ENCODE assay signal across 9 mouse cellular contexts in the genomic region with DNA sequence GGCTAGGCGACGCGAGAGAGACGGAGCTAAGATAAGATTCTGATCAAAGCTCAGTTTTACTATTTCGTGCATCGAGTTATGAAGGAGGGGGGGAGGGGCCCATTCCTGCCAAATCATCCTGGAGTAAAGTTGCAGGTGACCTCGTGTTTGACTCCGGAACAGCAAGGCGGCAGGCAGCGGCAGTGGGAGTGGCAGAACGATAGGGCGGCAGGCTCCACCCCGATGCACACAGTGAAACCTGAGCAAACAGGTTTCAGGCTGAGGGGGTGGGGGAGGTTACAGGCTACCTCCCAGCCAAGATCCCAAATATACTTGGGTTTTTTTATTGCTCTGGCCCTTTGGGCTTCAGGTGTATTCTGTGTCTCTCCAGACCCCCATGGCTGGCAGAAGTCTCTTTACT. TPM values are rescaled to one million over a fixed set of nuclear protein-coding genes. Genes with fewer than 3 reads are reported as not detected.
DNase-seq lines count a peak whose midpoint lies in the region; ATAC-seq and TF ChIP-seq lines count a peak whose summit lies in the region.
"Had no signal": no experiment of that assay in that cellular context is flagged by ENCODE, and none has a peak within 500 bp of the region (broad histone marks: within the 10 kb centered on the region; RNA-seq: fewer than 3 reads in every experiment).

No protein-coding gene starts in this region.

- no peak for ATAC-seq in heart, embryonic 12.5 days (ENCODE audit: insufficient number of reproducible peaks, low FRiP score)
- no peak for ATAC-seq in limb, embryonic 14.5 days (ENCODE audit: low FRiP score, low read depth)

- no peaks in the 10 kb centered on the region for H3K9me3 ChIP-seq in heart, embryonic 12.5 days (replicated peaks)
- H3K9me3 ChIP-seq in limb, embryonic 14.5 days (ENCODE audit: control insufficient read depth, low read length), result no peaks in the 10 kb centered on the region
- H3K9me3 ChIP-seq: megakaryocyte, embryonic 14.5 days had no signal

- no peak overlapping the region for H3K9ac ChIP-seq in heart, embryonic 12.5 days
- no peak overlapping the region for H3K9ac ChIP-seq in limb, embryonic 14.5 days (ENCODE audit: low read depth, low read length, severe bottlenecking)

- H3K36me3 ChIP-seq in heart, embryonic 12.5 days, result peaks cover 13% of the 10 kb centered on the region
- H3K36me3 ChIP-seq in limb, embryonic 14.5 days (ENCODE audit: control insufficient read depth, insufficient read depth, low read length), result peaks cover 13% of the 10 kb centered on the region; the same call in 1 of the 2 replicates

- H3K4me3 ChIP-seq in heart, embryonic 12.5 days, result no peak overlapping the region
- 0 out of 2 replicates have a peak overlapping the region, but pooled peaks have one; percentile 2 for H3K4me3 ChIP-seq in limb, embryonic 14.5 days (replicated peaks; ENCODE audit: low read length)
- H3K4me3 ChIP-seq: megakaryocyte, embryonic 14.5 days had no signal

- peak overlapping the region; percentile 55 for H3K4me2 ChIP-seq in heart, embryonic 12.5 days
- H3K4me2 ChIP-seq in limb, embryonic 14.5 days (replicated peaks; ENCODE audit: low read depth, low read length, severe bottlenecking), result peak overlapping the region; percentile 23; the same call in 1 of the 2 replicates

- DNase-seq in heart, postnatal 36 days, result no peak
- peak; percentile 44 for DNase-seq in ES-CJ7 (ENCODE audit: low read depth, low spot score)
- DNase-seq in forelimb bud, embryonic 11.5 days (ENCODE audit: low read depth, low spot score), result peak; percentile 20
- peak; percentile 32 for DNase-seq in limb, embryonic 14.5 days (ENCODE audit: low spot score)
- no peak for DNase-seq in frontal cortex, adult 2 months (ENCODE audit: extremely low spot score in 1 of 2, low spot score in 1 of 2)
- DNase-seq in gastrocnemius, postnatal 36 days, result no peak
- DNase-seq in adrenal gland, postnatal 36 days, result no peak

- whole genome bisulfite sequencing in heart, embryonic 12.5 days, result 11% methylated on average over 13 of the region's 13 CpGs
- WGBS in limb, embryonic 14.5 days, result 10% methylated on average over 13 of the region's 13 CpGs

- peaks cover 28% of the 10 kb centered on the region for H3K4me1 ChIP-seq in heart, embryonic 12.5 days (replicated peaks)
- peaks cover 31% of the 10 kb centered on the region for H3K4me1 ChIP-seq in limb, embryonic 14.5 days (ENCODE audit: control insufficient read depth, insufficient read depth, low read length)

- no peak overlapping the region for H3K27ac ChIP-seq in heart, embryonic 12.5 days (ENCODE audit: poor library complexity, severe bottlenecking)
- no peak overlapping the region for H3K27ac ChIP-seq in limb, embryonic 14.5 days (replicated peaks; ENCODE audit: low read depth, low read length)

- intact Hi-C loops in heart, postnatal 36 days (cut with DNase I), result no loop called here
- intact Hi-C loops in gastrocnemius, postnatal 36 days (cut with DNase I), result no loop called here

- no peaks in the 10 kb centered on the region for H3K27me3 ChIP-seq in heart, embryonic 12.5 days (replicated peaks)
- no peaks in the 10 kb centered on the region for H3K27me3 ChIP-seq in limb, embryonic 14.5 days (ENCODE audit: control insufficient read depth, insufficient read depth, low read length)

- TF ChIP-seq POLR2A in limb, embryonic 14.5 days (IDR thresholded peaks at IDR 0.05; ENCODE audit: borderline replicate concordance, extremely low read depth, insufficient read depth, insufficient read length), result no peak

RNA-seq across cellular contexts. Expression of a gene that starts 18.2 kb away (rescaled TPM):
- polyA plus RNA-seq in heart, embryonic 12.5 days (2016; fragmentation: Nextera tagmentation; extraction: Ambion mirVana), result 37.8 and 40.8 TPM in 2 replicates
- total RNA-seq in heart, postnatal 36 days (2021), result 10 to 100 TPM; 43.2 to 43.3 TPM
- 32.5 and 41.1 TPM in 2 replicates for polyA plus RNA-seq in limb, embryonic 14.5 days (2012; rRNA removed)
- 58.4 and 63.1 TPM in 2 replicates for polyA plus RNA-seq in limb, embryonic 14.5 days (2014; fragmentation: Nextera tagmentation; extraction: Ambion mirVana)
- polyA plus RNA-seq in frontal cortex, adult 2 months (2012; rRNA removed), result 7.9 and 8.4 TPM in 2 replicates
- 10 to 100 TPM; 28.4 to 32.1 TPM for total RNA-seq in gastrocnemius, postnatal 36 days (2021)
- total RNA-seq in adrenal gland, postnatal 36 days (2021), result 10 to 100 TPM; 27.4 to 31.1 TPM

RNA-seq across cellular contexts. Expression of a gene that starts 32.9 kb away (rescaled TPM):
- 48.2 and 54.3 TPM in 2 replicates for polyA plus RNA-seq in heart, embryonic 12.5 days (2016; fragmentation: Nextera tagmentation; extraction: Ambion mirVana)
- 10 to 100 TPM; 32.2 to 32.9 TPM for total RNA-seq in heart, postnatal 36 days (2021)
- 23.5 and 25.2 TPM in 2 replicates for polyA plus RNA-seq in limb, embryonic 14.5 days (2012; rRNA removed)
- polyA plus RNA-seq in limb, embryonic 14.5 days (2014; fragmentation: Nextera tagmentation; extraction: Ambion mirVana), result 49.6 and 50.2 TPM in 2 replicates
- 37.3 and 40.8 TPM in 2 replicates for polyA plus RNA-seq in frontal cortex, adult 2 months (2012; rRNA removed)
- 10 to 100 TPM; 16.1 to 19.7 TPM for total RNA-seq in gastrocnemius, postnatal 36 days (2021)
- total RNA-seq in adrenal gland, postnatal 36 days (2021), result 100 to 1,000 TPM in 1 of 2 experiments, 10 to 100 TPM in 1; 95.7 to 158 TPM

Comparison
In these comparisons a context has a peak if more than half of its experiments do, and no peak if none do; other contexts are left out.
1. DNase-seq: peak in ES-CJ7 (single experiment), forelimb bud, embryonic 11.5 days (single experiment) and limb, embryonic 14.5 days (single experiment); none in heart, postnatal 36 days (0 of 2), frontal cortex, adult 2 months (0 of 2), gastrocnemius, postnatal 36 days (0 of 2) and adrenal gland, postnatal 36 days (0 of 2).